Mouse (Mus musculus): Measurements from ENCODE around the gene Gm28047.

The Gm28047 gene

DNA sequence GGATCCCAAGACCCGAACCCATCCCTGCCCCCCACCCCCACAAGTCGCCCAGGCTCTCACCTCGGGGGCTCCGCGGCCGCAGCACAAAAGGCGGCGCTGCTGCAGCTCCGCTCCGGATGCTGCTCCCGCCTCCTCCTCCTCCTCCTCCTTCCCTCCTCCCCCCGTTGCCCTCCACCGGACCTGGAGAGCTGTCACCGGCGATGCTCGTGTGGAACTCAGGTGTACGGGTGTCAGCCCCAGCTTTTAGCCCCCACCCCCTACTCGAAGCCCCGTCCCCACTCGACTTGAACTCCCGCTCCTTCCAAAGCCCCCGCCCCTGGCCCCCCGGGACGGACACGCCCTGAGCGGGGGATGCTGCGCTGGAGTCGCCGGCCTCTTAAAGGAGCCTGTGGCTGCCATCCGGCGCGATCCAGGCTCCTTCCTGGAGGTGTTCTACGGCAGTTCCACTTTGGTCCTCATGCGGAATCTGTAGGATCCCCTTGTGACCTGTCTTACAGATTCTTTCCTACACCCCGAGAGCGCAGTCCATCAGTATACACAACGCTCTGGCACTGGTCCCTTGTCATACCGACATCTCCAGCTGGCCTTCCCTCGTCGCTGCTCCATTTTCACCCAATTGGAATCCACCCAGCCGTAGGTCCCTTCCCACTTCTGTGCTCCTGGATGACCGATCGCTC is 108.0 kb downstream of the Gm28047 start, which contains the start of gene Map3k12:
Map3k12 (minus strand) TSS at position 337 of the 677 bp plus-strand sequence.
- peak; percentile 84 to 94 for DNase-seq (ENCODE audit: inconsistent age in 2 of 2, low spot score in 1 of 2)

DNA sequence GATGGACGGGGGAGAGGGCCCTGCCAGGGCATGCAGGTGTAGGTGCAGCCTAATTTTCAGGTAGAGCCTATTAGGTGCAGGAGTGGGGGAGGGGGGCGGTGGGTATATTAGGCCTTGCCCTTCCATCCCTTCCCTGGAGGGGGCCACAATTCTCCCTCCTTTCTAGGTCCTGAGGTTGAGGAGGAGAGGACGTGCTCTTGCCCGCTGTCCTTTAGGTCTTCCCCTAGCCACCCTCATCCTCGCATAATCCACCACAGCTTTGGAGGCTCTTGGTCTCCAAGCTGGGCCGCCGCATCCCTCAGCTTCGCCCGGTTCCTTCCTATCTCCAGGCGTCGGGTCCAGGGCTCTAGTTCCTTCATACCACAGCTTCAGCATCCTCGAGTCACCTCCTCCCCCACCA is 108.6 kb downstream of the Gm28047 start:
- no peak for DNase-seq (ENCODE audit: inconsistent age in 2 of 2, low spot score in 1 of 2)

DNA sequence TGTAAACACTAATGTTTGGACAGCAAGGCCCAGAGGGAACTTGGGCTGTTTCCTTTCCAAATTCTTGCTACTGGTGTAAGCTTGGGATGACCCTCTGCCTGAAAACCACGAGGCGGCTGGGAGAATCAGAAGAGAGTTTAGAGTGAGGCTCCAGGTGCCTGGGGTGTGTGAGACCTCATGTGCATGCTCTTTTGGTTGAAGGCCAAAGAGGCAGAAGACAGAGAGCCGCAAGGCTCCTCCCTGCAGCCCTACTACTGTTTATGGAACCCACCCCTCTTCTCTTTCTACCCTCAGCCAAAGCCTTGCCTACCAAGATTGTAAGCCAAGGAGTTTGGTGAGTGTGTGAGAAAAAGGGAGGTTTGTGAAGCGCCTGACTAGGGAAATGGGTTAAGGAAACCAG is 109.1 kb downstream of the Gm28047 start:
- DNase-seq (ENCODE audit: inconsistent age in 2 of 2, low spot score in 1 of 2), result peak in 1 of 2 experiments; percentile 43

DNA sequence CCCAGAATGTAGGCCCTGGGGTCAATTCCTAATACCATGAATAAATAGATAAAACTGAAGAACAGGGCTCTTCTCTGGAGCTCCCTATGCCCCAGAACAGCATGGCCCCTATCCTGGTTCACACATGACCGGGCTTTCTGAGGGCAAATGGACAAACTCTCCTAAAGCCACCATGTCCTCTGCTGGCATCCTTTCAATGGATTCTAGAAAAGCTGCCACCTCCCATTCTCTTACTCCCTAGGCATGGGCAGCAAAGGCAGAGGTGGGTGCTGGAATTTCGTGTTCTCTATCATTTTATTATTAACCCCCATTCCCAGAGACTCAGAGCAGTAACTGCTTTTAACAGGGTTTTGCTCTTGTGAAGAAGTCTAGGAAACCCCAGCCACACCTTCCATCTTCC is 109.6 kb downstream of the Gm28047 start:
- DNase-seq (ENCODE audit: inconsistent age in 2 of 2, low spot score in 1 of 2), result no peak

DNA sequence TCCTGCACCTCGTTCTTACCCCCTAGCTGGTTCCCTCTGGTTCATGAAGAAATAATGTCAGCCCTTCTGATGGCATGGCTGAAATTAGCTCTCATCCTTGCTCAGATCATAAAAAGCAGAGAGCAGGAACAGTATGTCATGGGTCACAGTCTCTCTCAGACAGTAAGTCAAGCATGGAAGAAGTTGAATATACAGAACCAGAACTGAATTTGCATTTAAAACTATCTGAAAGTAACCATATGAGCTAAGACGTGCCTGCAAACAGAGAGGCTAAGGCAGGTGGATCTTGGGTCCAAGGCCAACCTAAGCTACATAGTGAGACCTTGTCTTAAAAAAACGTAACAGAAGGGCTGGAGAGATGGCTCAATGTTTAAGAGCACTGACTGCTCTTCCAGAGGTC is 111.9 kb downstream of the Gm28047 start:
- no peak for DNase-seq (ENCODE audit: inconsistent age in 2 of 2, low spot score in 1 of 2)

DNA sequence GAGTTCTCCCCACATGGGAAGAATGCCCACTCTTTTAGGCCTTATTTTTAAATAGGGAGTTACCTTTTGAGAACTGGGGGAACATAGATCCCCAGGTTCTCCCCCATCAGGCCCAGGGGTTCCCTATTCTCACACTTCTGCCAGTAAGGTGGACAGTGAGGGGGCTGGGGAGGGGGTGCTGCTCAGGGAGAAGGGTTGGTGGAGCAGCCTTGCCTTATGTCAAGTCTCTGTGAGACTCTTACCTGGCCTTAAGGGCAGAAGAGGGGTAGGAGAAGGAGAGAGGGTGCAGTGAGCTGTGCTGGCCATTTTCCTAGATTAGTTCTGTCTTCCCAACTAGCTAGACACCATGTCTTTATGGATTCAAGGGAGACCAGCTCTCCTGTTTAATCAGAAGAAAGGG is 112.4 kb downstream of the Gm28047 start:
- DNase-seq (ENCODE audit: inconsistent age in 2 of 2, low spot score in 1 of 2), result no peak

DNA sequence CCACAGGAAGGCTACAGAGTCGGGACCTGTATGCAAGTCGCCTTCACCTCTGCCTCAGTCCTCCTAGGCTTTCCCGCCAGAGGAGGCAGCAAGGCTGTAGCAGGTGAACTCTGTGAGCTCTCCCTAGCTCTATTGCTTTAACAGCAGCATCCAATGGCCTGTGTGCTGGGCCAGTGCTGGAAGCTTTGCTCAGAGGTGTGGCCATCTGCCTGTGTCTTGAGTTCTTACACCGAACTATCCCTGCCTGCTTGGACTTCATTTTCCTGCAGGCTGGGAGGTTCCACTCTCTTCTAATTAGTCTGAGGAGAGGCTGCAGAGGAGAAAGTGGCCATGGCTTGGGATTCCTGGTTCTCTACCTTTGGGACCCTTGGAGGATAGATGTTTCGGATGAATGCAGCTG is 112.9 kb downstream of the Gm28047 start:
- DNase-seq (ENCODE audit: inconsistent age in 2 of 2, low spot score in 1 of 2), result no peak

DNA sequence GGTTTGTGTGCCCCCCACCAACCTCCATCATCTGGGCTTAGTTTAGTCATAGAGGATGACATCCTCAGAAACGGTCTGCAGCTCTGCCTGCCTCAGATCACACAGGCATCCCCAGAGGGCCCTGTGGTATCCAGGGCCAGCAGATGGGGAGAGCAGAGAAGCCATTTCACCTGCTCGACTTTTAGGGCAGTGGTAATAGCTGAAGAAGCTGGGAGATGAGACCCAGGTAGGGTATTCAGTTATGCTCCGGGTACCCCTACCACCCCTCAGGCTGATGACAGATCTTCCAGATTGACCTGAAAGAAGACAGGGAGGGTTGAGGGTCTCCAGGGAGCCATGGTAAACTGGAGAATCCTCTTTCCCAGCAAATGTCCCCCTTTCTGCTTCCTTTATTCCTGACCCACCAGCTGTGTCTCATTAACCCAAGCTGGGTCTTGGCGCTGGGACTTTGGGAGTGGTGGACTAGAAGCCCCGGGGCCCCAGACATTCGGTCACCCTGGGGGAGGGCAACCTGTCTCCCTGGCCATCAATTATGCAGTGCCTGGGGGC is 113.5 kb downstream of the Gm28047 start:
- DNase-seq (ENCODE audit: inconsistent age in 2 of 2, low spot score in 1 of 2), result no peak

DNA sequence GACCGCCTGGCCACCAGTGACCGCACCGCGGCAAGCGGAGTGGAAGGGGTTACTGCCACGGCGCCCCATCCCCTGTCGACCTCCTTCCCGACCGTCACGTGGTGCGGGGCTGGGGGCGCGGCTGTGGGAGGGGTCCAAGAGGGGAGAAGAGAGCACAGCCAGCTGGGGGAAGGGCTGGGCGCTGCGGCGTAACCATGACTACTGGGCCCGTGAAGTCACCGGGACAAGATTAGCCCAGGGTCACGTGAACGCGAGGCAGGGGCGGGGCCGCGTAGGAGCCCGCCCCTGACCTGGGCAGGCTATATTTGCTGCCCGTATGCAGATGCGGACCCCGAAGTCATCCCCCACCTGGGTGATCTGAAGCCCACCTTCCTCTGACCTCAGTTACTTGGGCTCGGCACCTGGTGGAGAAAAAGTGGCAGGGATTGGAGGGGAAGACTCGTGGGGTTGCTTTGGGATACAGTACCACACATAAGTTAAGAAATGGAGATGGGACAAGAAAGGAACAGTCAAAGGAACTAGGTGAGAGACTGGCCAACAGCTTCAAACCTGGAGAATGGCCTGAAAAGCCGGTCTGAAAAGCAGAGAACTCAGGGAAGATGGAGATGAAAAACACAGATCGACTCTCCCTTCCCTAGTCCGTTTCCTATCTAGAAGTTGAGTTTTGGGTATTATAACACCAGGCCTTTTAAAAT is 114.1 kb downstream of the Gm28047 start:
- peak; percentile 91 to 95 for DNase-seq (ENCODE audit: inconsistent age in 2 of 2, low spot score in 1 of 2)

DNA sequence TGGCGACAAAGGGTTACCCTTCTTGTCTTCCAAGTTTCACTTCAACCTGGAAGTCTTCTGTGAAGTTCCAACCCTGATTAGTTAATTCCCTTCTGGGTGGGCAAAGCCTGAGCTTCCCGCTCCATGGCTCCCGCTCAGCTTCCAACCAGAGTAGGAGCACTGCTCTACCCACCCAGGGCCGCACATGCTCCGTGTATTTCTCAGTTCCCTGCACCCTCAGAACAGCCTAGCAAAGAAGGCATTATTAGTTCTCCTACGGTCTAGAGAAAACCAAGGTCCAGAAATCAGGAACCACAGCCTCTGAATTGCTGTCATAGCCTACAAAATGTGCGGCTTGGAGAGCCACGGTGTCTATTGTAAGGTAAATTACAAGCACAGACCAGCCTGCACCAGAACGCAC is 114.8 kb downstream of the Gm28047 start:
- DNase-seq (ENCODE audit: inconsistent age in 2 of 2, low spot score in 1 of 2), result peak in 1 of 2 experiments; percentile 69

DNA sequence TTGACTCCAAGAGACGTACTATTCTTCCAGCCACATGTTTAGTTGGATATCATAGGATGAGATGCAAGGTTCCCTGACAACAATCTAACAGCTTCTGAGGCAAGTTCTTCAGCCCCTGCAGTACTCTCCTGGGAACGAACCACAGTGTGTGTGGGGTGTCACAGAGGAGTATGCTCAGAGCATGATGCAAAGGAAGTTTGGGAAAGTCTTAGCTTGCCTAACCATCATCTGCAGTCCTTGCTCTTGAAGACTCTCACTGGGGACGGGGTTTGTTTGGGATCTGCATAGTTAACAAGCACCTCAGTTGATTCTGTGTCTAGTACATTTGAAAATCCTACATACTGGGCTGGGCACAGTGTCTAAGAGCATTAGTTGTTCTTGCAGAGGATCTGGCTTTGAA is 116.5 kb downstream of the Gm28047 start:
- DNase-seq (ENCODE audit: inconsistent age in 2 of 2, low spot score in 1 of 2), result no peak

DNA sequence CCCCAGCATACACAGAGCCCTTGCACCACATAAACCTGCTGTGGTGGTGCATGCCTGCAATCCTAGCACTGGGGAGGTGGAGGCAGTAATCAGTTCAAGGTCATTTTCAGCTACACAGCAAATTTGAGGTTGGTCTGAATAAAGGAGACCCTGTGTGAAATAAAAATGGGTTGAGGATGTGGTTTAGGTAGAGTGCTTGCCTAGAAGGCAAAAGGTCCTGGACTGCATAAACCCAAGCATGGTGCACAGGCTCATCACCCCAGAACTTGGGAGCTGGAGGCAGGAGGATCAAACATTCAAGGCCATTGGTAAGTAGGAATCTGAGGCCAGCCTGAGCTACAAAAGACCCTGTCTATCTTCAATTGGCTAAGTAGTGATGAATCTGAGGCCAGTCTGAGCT is 117.3 kb downstream of the Gm28047 start:
- no peak for DNase-seq (ENCODE audit: inconsistent age in 2 of 2, low spot score in 1 of 2)

DNA sequence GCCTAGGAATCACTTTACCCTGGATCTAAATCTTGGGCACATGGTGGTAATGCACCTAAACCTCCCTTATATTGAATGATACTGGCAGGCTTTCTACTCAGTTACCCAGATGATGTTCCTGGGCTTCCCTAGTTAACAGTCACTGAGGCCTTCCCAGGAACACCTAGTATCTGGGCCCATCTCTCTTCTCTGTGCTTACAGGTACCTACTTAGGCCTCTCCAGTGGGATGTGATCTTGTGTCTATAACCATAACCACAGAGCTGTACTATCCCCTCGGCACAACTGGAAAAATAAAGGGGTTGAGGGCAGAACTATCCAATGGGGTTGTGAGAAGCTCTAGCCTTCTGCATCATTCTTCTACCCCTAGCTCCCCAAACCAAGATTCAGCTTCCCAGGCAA is 118.0 kb downstream of the Gm28047 start:
- no peak for DNase-seq (ENCODE audit: inconsistent age in 2 of 2, low spot score in 1 of 2)

DNA sequence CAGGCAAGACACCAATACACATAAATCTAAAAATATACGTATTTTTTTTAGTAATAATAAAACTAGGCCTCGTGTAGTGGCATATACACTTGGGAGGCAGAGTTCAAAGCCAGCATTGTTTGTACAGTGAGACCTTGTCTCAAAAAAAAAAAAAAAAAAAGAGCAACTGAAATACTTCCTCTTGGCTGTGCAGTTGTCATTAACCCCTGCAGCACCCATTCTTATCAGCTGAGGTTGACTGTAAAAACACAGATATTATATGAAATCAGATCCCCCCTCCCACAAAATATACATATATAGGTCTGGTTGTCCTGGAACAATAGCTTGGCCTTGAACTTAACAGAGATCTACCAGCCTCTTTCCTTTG is 118.4 kb downstream of the Gm28047 start:
- DNase-seq (ENCODE audit: inconsistent age in 2 of 2, low spot score in 1 of 2), result no peak

DNA sequence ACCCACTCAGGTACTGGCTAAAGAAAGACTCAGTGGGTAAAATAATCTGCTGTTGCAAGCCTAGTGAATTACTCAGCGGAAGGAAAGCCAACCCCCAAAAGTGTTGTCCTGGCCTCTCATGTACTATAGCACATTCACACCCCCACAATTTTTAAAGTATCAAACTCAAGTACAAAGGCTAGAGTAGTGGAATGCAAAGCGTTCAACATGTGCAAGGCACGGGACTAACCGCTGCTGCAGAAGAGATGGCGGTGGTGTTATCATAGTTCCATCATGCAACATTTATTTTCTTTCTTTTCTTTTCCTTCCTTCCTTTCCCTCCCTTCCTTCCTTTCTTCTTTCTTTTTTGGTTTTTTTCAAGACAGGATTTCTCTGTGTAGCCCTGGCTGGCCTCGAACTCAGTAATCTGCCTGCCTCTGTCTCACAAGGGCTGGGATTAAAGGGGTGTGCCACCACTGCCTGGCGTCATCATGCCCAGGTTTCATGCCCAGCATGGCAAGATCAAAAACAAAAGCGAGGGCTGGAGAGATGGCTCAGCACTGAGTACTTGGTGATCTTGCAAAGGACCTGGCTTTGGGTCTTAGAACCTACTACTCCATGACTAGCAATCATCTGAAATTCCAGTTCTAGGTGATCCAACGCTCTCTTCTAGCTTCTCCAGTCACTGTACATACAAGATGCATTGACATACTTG is 119.0 kb downstream of the Gm28047 start:
- no peak for DNase-seq (ENCODE audit: inconsistent age in 2 of 2, low spot score in 1 of 2)

DNA sequence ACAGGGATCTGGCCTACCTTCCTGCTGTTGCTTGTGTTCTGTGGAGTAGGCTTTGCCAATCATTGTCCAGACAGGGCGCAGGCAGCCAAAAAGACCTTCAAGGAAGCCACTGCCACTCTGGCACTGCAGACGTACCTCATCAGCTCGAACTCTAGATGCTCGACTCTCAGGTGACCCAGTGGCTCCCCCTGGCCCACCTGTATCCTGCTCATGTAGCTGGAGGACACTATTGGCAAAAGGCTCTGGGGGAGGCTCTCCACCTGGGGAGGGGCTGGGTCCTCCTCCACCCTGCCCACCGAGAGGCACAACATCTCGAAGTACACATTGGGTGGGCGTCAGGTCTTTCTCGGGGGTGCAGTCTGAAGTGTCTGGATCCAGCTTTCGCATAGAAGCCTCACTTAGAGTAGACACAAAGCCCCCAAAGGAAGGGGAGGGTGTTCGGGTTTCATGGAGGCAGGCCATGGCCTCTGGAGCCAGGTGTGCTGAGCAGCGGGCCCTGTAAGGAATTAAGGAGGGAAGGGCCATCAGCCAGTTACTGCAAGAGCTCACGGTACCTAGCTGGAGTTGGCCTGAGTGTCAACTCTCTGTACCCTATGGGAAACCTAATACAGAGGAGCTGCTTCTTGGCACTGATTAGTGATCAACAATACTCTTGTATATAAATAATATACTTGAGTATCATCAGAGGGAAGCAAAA is 119.6 kb downstream of the Gm28047 start:
- DNase-seq (ENCODE audit: inconsistent age in 2 of 2, low spot score in 1 of 2), result no peak

DNA sequence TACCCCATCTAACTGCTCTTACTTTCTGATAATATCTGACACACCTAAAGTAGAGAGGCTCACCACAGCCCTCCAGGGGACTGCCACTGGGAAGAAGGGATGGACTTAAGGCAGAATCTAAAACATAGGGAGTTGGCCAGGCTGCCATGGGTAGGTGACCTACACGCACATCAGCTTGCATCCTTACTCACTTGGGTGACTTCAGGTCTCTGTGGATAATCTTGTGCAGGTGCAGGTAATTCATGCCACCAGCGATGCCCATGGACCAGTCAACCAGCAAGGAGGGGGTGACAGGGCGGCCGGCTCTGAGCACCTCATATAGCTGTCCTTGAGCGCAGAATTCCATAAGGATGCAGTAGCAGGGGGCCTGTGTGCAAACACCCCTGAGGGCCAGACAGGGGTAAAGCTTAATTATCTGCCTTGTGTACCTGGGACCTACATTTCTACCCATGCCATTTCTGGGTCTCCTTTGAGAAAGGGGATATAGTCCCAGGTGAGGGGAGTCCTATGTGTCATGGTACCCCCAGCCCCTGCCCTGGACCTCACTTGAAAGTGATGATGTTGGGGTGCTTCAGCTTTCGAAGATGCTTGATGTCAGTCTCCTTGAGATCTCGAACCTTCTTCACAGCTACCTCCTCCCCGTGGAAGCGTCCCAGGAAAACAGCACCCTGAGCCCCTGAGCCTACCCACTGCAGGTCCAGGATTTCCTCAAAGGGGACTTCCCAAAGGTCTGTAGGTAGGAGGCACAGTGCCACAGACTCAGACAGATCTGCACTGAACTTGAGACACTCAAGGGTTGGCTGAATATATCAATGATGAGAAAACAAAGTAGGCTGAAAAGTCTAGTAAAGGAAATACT is 120.7 kb downstream of the Gm28047 start:
- DNase-seq (ENCODE audit: inconsistent age in 2 of 2, low spot score in 1 of 2), result peak in 1 of 2 experiments; percentile 34

DNA sequence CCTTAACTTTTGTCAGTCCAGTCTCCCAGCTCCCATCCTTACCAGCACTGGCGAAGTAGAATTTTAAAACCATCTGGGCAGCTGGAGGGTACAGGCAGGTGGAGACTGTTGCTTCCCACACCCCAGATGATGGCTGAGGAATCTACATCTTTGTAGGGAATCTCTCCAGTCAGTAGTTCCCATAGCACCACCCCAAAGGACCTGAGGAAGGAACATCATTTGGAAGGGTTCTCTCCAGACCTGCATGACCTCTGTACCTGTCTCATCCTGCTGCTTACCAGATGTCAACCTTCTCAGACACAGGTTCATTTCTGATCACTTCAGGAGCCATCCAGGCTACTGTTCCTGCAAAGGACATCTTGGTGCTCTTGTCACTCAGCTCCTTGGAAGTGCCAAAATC is 121.4 kb downstream of the Gm28047 start, which contains the start of gene Gm10337:
Gm10337 (plus strand) TSS at position 276 of the 400 bp plus-strand sequence.
- peak in 1 of 2 experiments; percentile 26 for DNase-seq (ENCODE audit: inconsistent age in 2 of 2, low spot score in 1 of 2)

DNA sequence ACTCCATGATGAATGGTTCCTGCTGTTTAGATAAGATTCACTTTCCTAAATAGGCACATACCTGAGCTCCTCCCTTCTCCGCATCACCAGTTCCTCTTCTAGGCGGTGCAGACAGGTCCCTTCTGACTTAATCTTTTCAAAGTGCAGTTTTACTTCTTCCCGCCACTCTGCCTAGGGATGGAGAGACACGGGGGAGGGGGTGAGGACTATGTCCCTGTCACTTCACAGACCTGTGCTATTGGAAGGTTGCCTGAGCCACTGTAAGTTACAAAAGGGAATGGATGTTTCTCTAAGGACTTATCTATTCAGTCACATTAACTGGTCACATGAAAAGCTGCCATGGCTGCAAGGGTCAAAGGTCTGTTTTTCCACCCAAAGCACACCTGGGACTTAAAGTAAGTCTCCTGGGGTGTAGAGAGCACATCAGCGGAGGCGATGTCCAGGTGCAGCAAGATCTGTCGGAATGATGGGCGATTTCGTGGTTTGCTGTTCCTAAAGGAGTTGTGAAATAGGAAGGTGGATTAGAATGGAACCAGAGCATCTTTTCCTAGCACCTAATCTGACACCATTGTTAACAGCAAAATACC is 122.5 kb downstream of the Gm28047 start:
- DNase-seq (ENCODE audit: inconsistent age in 2 of 2, low spot score in 1 of 2), result peak in 1 of 2 experiments; percentile 37
